Mouse (Mus musculus): ENCODE measurements around the gene Ermp1. TPM values are rescaled to one million over a fixed set of nuclear protein-coding genes. Genes with fewer than 3 reads are reported as not detected.

Gene Ermp1
- polyA plus RNA-seq, 1 experiment from 2014 or later, result 17.1 TPM

GRCm38 (mm10) chr19:29562603-29563002 lies 85.6 kb downstream of the Ermp1 start:
- Histone ChIP-seq H3K4me3 (no peak overlapping the region), H3K27me3 (ENCODE audit: poor library complexity, severe bottlenecking) (no peaks in the 10 kb centered on the region), H3K4me1 (no peaks in the 10 kb centered on the region), H3K9me3 (no peaks in the 10 kb centered on the region), H3K27ac (no peak overlapping the region), H3K36me3 (replicated peaks) (peaks cover 23% of the 10 kb centered on the region)
- WGBS, result 80% methylated on average over 3 of the region's 3 CpGs
- DNase-seq (ENCODE audit: extremely low spot score, low spot score), result no peak

- DNase-seq (ENCODE audit: extremely low spot score, low spot score), result no peak
- H3K4me3 ChIP-seq, result no peak overlapping the region
- H3K27ac ChIP-seq, result no peak overlapping the region
- no peaks in the 10 kb centered on the region for H3K27me3 ChIP-seq (ENCODE audit: poor library complexity, severe bottlenecking)
- no peaks in the 10 kb centered on the region for H3K4me1 ChIP-seq
- peaks cover 21% of the 10 kb centered on the region for H3K36me3 ChIP-seq (replicated peaks)
- H3K9me3 ChIP-seq, result no peaks in the 10 kb centered on the region
- 92% methylated on average over 4 of the region's 4 CpGs for WGBS
Measured at GRCm38 (mm10) chr19:29562166-29562565, 86.0 kb downstream of the Ermp1 start.

Other genes with a start within 250 kb of the Ermp1 start
- not detected in 2 replicates for gene Pdcd1lg2, start 237.5 kb downstream of the Ermp1 start, polyA plus RNA-seq (2016; fragmentation: Nextera tagmentation; extraction: Ambion mirVana)
- gene Ric1, start 126.1 kb downstream of the Ermp1 start, polyA plus RNA-seq (2016; fragmentation: Nextera tagmentation; extraction: Ambion mirVana), result 11.7 and 11.9 TPM in 2 replicates
- gene Mlana, start 49.4 kb upstream of the Ermp1 start, polyA plus RNA-seq (2016; fragmentation: Nextera tagmentation; extraction: Ambion mirVana), result 0.21 and 0.22 TPM in 2 replicates
- gene 9930021J03Rik, start 157.6 kb upstream of the Ermp1 start, polyA plus RNA-seq (2016; fragmentation: Nextera tagmentation; extraction: Ambion mirVana), result 4.0 and 4.2 TPM in 2 replicates
- gene Ranbp6, start 164.6 kb upstream of the Ermp1 start, polyA plus RNA-seq (2016; fragmentation: Nextera tagmentation; extraction: Ambion mirVana), result 23.2 and 23.4 TPM in 2 replicates